Mouse (Mus musculus): ENCODE data around the gene Tbcd.

Tbcd gene

GRCm38 (mm10) chr11:121479476-121480203 is 27.9 kb downstream of the Tbcd start:
- no peak for DNase-seq

DNA sequence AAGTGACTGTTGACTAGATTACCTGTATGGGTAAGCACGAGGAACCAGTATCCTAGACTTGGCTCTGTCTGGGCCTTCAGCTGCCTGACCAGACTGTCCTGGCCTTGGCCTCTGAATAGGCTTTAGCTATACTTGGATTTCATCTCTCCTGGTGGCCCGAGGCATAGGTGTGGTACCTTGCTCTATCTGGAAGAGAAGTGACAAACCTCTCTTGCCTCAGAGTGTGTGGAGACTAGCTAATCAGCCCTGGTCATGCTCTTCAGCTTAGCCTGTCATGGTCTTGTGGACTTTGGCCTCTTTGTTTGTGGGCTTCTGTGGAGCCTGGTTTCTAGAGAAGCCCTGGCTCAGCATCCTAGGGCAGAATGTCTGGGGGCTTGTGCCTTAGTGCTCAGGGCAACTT is 29.4 kb downstream of the Tbcd start:
- DNase-seq, result no peak

DNA sequence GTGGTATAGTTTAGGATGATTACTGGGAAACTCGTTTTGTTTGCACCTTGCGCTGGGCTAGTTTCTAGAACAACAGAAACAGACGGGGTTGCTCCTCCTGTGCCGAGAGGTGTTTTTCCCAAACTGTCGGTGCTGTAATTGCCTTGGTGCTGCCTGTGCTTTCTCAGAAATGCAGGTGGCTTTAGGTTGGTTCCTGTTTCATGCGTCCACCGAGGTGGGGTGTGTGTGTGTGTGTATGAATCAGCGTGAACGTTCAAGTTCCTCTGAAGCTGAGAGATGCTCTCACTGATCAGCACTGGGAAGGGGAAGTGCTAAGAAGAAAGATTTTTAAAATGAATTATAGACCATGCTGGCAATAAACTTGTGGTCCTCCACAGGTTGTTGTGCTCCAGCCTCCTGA is 34.1 kb downstream of the Tbcd start:
- DNase-seq, result no peak

DNA sequence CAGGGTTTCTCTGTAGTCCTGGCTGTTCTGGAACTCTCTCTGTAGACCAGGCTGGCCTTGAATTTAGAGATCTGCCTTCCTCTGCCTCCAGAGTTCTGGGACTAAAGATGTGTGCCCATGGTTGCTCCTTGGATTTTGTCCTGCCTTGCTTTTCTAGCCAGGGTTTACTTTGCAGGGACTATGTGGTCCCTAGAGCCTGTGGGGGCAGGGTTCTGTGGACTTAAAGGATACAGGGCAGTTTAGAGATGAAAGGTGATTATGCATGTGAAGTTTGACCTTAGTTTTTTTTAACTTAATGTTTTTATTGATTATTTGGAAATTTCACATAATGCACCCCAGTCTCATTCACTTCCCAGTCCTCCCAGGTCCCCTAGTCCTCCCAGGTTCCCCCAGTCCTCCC is 38.9 kb downstream of the Tbcd start:
- DNase-seq, result no peak

DNA sequence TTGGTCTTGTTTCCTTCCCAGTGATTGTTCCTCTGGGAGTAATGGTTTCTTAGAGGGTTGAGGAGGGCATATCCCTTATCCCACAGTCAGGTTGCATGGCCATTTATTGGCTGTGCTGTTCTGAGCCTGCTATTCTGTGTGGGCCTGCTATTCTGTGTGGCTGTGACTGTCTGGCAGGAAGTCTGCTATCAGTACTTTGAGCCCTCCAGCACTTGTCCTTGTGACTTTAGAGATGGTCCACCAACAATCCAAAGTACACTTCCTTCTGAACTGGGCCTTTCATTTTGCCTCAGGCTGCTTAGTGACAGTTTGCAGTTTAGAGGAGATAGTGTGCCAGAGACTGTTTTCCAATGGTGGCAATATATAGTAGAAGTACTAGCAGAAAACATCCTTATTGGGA is 48.8 kb downstream of the Tbcd start:
- DNase-seq, result no peak

DNA sequence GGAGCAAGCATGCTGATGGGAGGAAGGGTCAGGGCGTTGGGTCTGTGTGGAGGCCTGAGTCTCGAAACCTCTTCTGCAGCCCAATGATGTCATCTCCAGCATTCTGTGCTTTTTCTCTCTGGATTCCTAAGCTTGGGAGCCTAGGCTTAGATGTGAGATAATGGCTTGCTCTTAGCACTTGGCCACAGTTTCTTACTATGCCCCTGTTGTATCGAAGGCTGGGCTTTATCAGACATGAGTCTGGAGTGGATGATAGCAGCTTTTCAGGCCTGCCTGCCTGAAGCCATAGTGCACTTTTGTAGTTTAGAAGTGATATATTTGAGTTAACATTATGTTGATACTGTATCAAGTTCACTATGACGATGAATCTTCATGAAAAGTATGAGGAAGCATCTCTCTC is 49.8 kb downstream of the Tbcd start:
- no peak for DNase-seq

- DNase-seq, result no peak
These were observed 50.5 kb downstream of the Tbcd start for GRCm38 (mm10) chr11:121502000-121502860.

GRCm38 (mm10) chr11:121508478-121508877 is 56.7 kb downstream of the Tbcd start:
- no peak for DNase-seq

- no peak for DNase-seq
These were observed 58.9 kb downstream of the Tbcd start for GRCm38 (mm10) chr11:121510512-121511246.

- no peak for DNase-seq
These were observed 61.3 kb downstream of the Tbcd start for GRCm38 (mm10) chr11:121512896-121513572.

GRCm38 (mm10) chr11:121515996-121516395 is 64.2 kb downstream of the Tbcd start:
- no peak for DNase-seq

- no peak for DNase-seq
These were observed 65.2 kb downstream of the Tbcd start for GRCm38 (mm10) chr11:121516906-121517305.

DNA sequence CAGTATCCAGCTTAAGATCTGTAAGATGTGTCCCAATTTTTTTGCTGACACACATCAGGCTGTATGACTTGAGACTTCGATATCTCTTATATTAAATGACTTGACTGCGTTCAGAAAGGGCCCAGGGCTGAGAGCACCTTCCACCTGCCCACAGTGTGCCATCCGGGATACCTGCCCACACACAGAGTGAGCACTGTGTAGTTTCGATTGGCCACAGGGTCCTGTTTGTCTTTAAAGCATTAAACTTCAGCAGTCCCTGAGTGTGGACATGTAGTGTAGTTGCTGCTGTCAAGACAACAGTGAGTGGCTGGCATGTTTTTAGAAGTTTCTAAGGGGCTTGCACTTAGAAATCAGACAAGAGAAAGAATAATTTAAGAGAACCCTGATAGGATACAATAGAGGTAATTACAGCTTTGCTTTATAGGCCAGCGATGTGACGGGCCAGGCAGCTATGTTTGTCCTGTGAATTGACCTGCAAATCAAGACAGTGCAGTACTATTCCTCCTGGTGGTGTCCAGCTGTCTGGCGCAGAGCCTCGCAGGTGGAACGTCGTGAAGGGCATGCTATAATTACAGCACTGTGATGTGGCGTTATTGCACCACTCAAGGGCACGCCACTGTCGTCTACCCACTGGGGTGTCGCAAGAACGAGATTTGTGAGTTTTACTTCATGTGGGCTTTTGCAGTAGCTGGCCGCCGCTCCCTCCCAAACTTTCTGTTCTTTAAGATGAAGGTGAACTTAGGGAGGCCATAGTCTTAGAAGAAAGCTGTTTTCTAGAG is 66.1 kb downstream of the Tbcd start:
- DNase-seq, result no peak

DNA sequence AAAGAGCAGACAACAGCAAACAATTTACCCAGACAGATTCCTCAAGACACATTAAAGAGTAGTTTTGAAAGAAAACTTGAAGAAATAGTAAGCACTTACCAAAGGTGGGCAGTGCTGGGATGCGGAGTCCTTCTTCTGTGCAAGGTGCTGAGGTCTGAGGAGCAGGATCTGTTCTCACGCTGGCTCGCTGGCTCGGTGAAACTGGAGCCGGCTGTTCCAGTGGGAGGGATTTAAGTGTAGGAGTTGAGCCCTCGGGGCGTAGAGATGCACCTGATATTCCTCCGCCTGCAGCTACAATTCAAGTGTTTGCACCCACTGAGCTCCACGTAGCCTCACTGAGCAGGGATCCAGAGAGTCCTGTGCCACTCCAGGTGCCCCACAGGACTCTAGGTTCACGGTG is 67.4 kb downstream of the Tbcd start, which contains the start of gene Zfp750:
Zfp750 (minus strand) TSS at position 203 of the 400 bp plus-strand sequence.
- DNase-seq, result peak; percentile 43

- no peak for DNase-seq
These were observed 68.0 kb downstream of the Tbcd start for GRCm38 (mm10) chr11:121519703-121520102.

DNA sequence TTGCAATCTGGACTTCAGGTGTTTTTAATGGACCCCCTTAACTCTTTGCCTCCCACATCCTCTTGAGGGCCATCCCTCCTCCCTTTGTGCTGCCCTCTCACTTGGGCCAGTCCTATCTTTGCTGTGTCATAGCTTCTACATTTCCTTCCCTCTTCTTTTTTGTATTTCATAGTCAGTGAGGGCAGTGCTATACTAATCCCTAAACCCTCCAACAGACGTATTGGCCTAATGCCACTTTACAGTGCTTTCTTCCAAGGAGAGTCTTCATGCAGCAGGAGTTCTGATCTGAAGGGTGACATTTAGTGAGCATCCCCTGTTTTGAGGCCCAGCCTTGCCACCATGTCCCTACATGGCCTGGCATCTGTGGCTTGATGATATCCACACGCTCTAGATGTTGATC is 69.0 kb downstream of the Tbcd start:
- no peak for DNase-seq

GRCm38 (mm10) chr11:121522156-121522762 is 70.5 kb downstream of the Tbcd start:
- DNase-seq, result no peak

DNA sequence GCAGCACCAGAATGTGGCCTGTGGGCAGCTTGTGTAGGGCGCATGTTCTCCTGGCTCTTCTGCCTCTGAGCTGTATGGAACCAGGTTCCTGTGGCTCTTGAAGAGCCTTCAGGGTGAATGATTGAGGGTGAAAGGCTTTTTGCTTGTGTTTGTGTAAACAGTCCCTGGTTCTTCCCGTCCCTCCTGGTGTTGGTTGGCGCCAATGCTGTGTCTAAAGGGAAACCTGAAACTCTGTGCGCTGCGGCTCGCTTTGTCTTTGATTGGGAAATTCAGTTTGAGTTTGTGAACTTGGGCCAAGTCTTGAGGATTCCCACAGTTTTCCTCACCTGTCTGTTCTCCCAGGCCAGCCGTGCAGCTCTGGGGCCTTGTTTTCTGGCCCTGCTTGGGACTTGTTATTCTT is 72.4 kb downstream of the Tbcd start:
- no peak for DNase-seq

GRCm38 (mm10) chr11:121529747-121530146 is 78.0 kb downstream of the Tbcd start:
- DNase-seq, result no peak

GRCm38 (mm10) chr11:121536528-121536927 is 84.8 kb downstream of the Tbcd start:
- DNase-seq, result no peak

DNA sequence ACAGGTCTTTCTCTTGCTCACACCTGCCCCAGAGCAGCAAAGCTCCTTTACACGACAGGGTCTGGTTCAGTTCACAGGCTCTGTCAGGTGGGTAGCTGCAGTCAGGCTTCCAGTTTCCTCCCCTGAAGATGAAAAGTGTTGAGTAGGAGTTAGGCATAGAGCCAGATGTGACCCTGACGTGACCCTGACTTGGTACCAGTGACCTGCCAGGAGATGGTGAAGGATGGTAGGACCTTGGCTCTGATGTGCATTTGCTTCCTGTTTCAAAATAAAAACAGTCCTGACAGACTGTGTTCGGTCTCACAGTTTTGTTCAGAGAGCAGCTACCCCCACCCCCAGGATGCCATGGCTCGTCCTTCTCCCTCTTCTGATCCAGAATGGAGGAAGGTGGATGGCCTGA is 90.7 kb downstream of the Tbcd start:
- no peak for DNase-seq

All from embryo, embryonic 11 days (tissue).